Mouse (Mus musculus) ovary, postnatal 10 days (tissue): Measurements from ENCODE around the gene Atp2a1.

Experiments used
- DNase-seq: peaks from one replicate; pipeline ENCODE4 v3.0.0; 2022; ENCODE audit warnings: low spot score

Atp2a1 gene

GRCm38 (mm10) chr7:126450641-126451040 is 12.3 kb downstream of the Atp2a1 start:
- DNase-seq = no peak

- DNase-seq = no peak
Observed at GRCm38 (mm10) chr7:126449991-126450390, 12.9 kb downstream of the Atp2a1 start.

- DNase-seq = no peak
Observed at GRCm38 (mm10) chr7:126448481-126448880, 14.4 kb downstream of the Atp2a1 start.

- DNase-seq = no peak
Observed at GRCm38 (mm10) chr7:126446217-126446616, 16.7 kb downstream of the Atp2a1 start.

- no peak for DNase-seq
Observed at GRCm38 (mm10) chr7:126445104-126445815, 17.6 kb downstream of the Atp2a1 start.

- DNase-seq = no peak
Observed at GRCm38 (mm10) chr7:126444536-126444935, 18.4 kb downstream of the Atp2a1 start.

GRCm38 (mm10) chr7:126443997-126444396 is 18.9 kb downstream of the Atp2a1 start:
- no peak for DNase-seq

GRCm38 (mm10) chr7:126440134-126440533 is 22.8 kb downstream of the Atp2a1 start:
- no peak for DNase-seq

GRCm38 (mm10) chr7:126436851-126437250 is 26.1 kb downstream of the Atp2a1 start:
- peak; percentile 28 for DNase-seq

GRCm38 (mm10) chr7:126435801-126436200 is 27.1 kb downstream of the Atp2a1 start:
- DNase-seq = no peak

- no peak for DNase-seq
Observed at GRCm38 (mm10) chr7:126434726-126435125, 28.2 kb downstream of the Atp2a1 start.

GRCm38 (mm10) chr7:126430167-126430566 is 32.7 kb downstream of the Atp2a1 start:
- DNase-seq = no peak

- DNase-seq = no peak
Observed at GRCm38 (mm10) chr7:126429503-126429898, 33.4 kb downstream of the Atp2a1 start.

- DNase-seq = peak; percentile 99
Observed at GRCm38 (mm10) chr7:126428631-126429502, 34.0 kb downstream of the Atp2a1 start, which contains the start of gene Rabep2. Gene Rabep2, plus strand, starts transcription at chr7:126428759.

- DNase-seq = no peak
Observed at GRCm38 (mm10) chr7:126428154-126428553, 34.8 kb downstream of the Atp2a1 start.

- DNase-seq = no peak
Observed at GRCm38 (mm10) chr7:126427323-126427860, 35.5 kb downstream of the Atp2a1 start.

- DNase-seq = no peak
Observed at GRCm38 (mm10) chr7:126424161-126424560, 38.7 kb downstream of the Atp2a1 start.

GRCm38 (mm10) chr7:126421756-126422155 is 41.2 kb downstream of the Atp2a1 start:
- DNase-seq = no peak

GRCm38 (mm10) chr7:126418496-126418895 is 44.4 kb downstream of the Atp2a1 start:
- DNase-seq = no peak

- no peak for DNase-seq
Observed at GRCm38 (mm10) chr7:126417606-126418005, 45.3 kb downstream of the Atp2a1 start.

GRCm38 (mm10) chr7:126417045-126417444 is 45.9 kb downstream of the Atp2a1 start:
- no peak for DNase-seq

GRCm38 (mm10) chr7:126416615-126417014 is 46.3 kb downstream of the Atp2a1 start:
- DNase-seq = no peak

- DNase-seq = no peak
Observed at GRCm38 (mm10) chr7:126414725-126415124, 48.2 kb downstream of the Atp2a1 start, which contains the start of gene Cd19. Gene Cd19, minus strand, starts transcription at chr7:126414889.
